Mouse (Mus musculus): ENCODE results near the gene Pdcl2. TPM values are rescaled to one million over a fixed set of nuclear protein-coding genes. Genes with fewer than 3 reads are reported as not detected.

Pdcl2 gene
- polyA plus RNA-seq (2012): not detected in 2 replicates

DNA sequence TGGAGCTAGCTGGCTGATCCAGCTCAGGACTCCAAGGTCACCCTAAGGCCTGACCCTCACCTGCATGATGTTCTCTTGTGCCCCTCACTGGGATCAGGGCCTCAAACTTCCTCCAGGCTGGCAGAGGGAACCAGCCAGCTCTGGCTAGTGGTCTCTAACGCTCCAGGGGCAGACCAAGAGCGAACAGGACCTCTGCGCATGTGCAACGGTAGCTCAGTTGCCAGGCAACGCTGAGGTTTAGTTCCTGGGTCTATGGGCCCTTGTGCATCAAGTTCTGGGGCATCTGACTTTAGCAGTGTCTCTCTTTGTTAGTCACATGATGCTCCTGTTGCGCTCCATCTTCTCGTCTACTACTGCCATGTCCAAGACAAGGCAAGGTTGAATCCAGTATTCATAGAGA lies at the start of gene Pdcl2:
Gene Pdcl2, minus strand, starts transcription at position 204 of the 400 bp plus-strand sequence.
- no peak for TF ChIP-seq GATA1 (IDR thresholded peaks at IDR 0.05; ENCODE audit: low read length)

- TF ChIP-seq GATA1 (IDR thresholded peaks at IDR 0.05; ENCODE audit: low read length): no peak
These were observed 48.3 kb upstream of the Pdcl2 start for GRCm38 (mm10) chr5:76379216-76379615.

DNA sequence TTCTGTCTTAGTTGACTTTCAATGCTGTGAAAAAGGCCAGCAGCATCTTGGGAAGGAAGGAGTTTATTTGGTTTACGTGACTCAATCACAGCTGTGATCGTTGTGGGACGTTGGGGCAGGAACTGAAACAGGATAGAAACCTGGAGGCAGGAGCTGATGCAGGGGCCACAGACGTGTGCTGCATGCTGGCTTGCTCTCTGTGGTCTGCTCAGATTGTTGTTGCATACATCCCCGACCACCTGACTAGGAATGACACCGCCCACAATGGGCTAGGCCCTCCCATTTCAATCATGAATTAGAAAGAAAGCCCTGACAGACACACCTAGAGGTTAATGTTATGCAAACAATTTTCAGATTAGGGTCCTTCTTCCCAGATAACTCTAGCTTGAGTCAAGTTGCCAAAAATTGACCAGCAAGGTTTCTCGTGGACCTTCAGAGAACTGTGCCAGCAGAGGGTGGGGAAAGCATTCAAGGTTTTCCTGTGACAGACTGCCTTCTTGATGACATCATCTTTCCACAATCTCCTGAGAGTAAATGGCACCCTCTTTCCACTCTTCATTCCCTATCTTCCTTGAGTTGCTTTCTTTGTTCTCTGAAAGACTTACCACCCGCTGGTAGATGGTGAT lies 38.4 kb upstream of the Pdcl2 start:
- no peak for TF ChIP-seq GATA1 (IDR thresholded peaks at IDR 0.05; ENCODE audit: low read length)

- no peak for TF ChIP-seq GATA1 (IDR thresholded peaks at IDR 0.05; ENCODE audit: low read length)
These were observed 34.5 kb upstream of the Pdcl2 start for GRCm38 (mm10) chr5:76365406-76365805.

DNA sequence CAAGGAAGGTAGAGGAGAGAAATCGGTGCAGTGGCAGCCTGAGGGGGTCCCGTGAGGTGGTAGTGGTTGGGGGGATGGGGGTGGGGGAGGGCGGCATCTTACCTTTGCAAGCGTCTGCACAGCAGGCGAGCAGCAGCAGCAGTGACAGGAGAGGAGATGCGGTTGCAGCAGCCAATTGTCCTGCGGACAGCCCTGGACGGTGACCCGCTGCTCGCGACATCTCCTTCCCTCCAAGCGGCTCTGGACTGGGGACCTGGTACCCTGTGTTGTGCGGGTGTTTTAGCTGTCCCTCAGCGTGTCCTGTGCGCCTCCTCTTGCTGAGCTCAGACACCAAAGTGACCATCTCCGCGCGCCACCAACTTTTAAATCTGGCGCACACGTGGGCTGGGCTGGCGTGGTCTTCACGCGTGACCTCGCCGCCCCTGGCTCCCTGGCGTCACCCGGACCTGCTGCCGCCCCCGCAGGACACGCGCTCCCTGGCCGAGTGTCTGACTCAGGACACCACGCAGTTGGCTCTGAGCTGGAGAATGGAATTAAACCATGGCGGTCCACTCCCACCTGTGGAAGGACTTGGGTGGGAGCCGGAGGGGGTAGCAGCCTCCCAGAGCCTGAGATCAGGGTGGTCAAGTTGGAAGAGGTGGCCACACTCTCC lies 32.6 kb upstream of the Pdcl2 start, which contains the start of gene Nmu:
Gene Nmu, minus strand, starts transcription at position 336 of the 652 bp plus-strand sequence.
- TF ChIP-seq GATA1 (IDR thresholded peaks at IDR 0.05; ENCODE audit: low read length): no peak

DNA sequence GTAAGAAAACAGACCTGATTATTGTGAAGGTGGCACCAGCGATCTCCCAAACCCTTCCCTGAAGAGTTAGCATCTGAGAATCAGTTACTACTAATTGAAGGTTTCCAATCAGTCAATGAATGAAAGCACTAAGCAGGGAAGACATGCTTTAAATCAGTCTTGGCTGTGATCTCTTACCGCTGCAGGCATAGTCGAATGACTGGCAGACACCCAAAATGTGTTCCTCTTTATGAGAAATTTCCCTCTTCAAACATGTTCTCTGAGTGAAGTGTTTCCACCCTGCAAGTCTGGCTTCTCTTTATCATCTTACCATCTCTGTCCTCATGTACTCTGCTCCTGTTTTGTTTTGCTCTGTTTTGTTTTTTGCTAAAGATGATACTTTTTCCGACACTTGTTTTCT lies 29.8 kb upstream of the Pdcl2 start:
- no peak for TF ChIP-seq GATA1 (IDR thresholded peaks at IDR 0.05; ENCODE audit: low read length)

- no peak for TF ChIP-seq GATA1 (IDR thresholded peaks at IDR 0.05; ENCODE audit: low read length)
These were observed 29.1 kb upstream of the Pdcl2 start for GRCm38 (mm10) chr5:76360057-76360456.

- TF ChIP-seq GATA1 (IDR thresholded peaks at IDR 0.05; ENCODE audit: low read length): no peak
These were observed 21.1 kb upstream of the Pdcl2 start for GRCm38 (mm10) chr5:76351953-76352611.

DNA sequence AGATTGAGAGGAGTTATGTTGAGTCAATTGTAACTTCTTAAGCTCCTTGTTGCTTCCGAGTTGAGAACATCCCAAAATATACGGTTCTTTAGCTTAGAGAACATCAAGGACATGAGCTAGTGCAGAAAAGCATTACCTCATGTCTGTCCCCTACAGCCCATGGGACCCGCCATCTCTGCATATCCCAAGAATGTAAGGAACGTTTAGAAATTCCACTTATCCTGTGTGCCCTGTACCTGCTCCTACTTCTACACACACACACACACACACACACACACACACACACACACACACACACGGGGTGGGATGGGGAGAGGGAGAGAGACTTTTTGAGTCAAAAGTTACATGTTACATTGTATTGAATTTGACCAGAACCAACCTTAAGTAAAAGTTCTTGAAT lies 20.6 kb upstream of the Pdcl2 start:
- TF ChIP-seq GATA1 (IDR thresholded peaks at IDR 0.05; ENCODE audit: low read length): no peak

- TF ChIP-seq GATA1 (IDR thresholded peaks at IDR 0.05; ENCODE audit: low read length): no peak
These were observed 15.2 kb upstream of the Pdcl2 start for GRCm38 (mm10) chr5:76346137-76346536.

GRCm38 (mm10) chr5:76340931-76341330 lies 10.0 kb upstream of the Pdcl2 start:
- TF ChIP-seq GATA1 (IDR thresholded peaks at IDR 0.05; ENCODE audit: low read length): no peak

GRCm38 (mm10) chr5:76337100-76337499 lies 6.1 kb upstream of the Pdcl2 start:
- no peak for TF ChIP-seq GATA1 (IDR thresholded peaks at IDR 0.05; ENCODE audit: low read length)

GRCm38 (mm10) chr5:76333833-76334232 lies 2.9 kb upstream of the Pdcl2 start:
- no peak for TF ChIP-seq GATA1 (IDR thresholded peaks at IDR 0.05; ENCODE audit: low read length)

GRCm38 (mm10) chr5:76327296-76327695 lies 3.7 kb downstream of the Pdcl2 start:
- TF ChIP-seq GATA1 (IDR thresholded peaks at IDR 0.05; ENCODE audit: low read length): no peak

DNA sequence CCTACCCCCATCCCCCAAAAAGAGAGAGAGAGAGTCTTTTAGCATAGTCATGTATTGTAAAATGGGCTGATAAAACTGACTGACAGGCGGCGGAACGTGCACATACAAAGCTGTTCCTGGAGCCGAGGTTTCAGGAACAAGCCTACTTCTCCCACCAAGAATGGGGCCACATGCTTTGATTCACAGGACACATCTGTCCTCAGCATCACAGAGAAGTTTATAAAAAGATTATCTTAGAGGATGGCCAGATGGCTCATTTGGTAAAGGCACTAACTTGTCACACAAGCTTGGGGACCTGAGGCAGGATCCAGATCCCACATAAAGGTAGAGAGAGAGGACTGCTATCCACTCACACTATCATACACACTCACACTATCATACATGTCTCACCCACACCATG lies 5.8 kb downstream of the Pdcl2 start:
- no peak for TF ChIP-seq GATA1 (IDR thresholded peaks at IDR 0.05; ENCODE audit: low read length)

All from G1E-ER4 (cell line).